Mouse (Mus musculus) CD4-positive, CD25-positive, alpha-beta regulatory T cell, adult 4 months (primary cell): ENCODE data around the gene Ick. TPM values are rescaled to one million over a fixed set of nuclear protein-coding genes. Genes with fewer than 3 reads are reported as not detected.

ENCODE experiments used
- ATAC-seq: one replicate; pipeline ENCODE4 v1.8.0; 2017
- polyA plus RNA-seq, 2 experiments: library from polyadenylated mRNA; unstranded; fragments of 100-300 nt; shearing (Covaris generic); gene quantifications; one replicate each; pipeline ENCODE4 v1.2.1; 2017

The Ick gene
- polyA plus RNA-seq, 2 experiments from 2014 or later, result 9.0 to 10.2 TPM

DNA sequence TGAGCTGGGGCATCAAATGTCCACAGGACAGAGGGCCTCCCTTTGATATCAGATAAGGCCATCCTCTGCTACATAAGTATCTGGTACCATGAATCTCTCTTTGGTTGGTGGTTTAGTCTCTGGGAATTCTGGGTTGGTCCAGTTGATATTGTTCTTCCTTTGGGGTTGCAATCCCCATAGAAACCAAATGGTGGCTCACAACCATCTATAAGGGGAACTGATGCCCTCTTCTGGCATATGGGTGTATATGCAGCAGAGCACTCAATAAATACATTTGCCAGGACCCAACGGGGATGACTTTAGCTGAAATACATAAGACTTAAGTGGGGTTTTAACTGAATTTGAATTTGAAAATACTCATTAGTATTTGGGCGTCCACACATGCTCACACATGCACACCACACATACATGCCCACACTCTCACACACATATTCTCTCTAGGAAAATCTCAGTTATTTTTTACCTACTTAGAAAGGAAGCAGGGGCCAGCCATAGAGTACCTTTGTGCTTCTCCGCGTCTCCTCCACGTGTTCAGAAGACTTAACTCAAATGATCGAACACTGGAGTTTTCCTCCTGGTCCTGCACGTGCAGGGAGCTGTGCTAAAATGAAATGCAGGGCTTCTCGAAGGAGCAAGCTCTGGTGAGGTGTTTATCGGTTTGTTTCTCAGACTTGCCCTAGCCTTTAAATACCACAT is 85.1 kb downstream of the Ick start:
- ATAC-seq, result peak; percentile 85

- no peak for ATAC-seq
Observed at GRCm38 (mm10) chr9:78195034-78195433, 86.0 kb downstream of the Ick start.

DNA sequence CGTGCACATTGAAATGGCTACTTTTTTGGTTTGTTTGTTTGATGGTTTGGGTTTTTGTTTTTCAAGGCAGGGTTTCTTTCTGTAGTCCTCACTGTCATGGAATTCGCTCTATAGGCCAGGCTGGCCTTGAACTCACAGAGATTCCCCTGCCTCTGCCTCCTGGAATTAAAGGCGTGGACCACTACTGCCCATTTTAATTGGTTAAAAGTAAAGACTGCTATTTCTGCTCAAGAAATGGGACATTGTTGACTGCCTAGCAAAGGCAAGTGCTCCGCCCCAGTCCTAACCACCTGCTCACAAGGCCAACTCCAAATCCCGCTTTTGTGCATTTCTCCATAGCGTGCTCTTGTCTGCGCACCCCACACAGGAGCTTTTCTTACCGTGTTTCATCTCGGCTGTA is 88.8 kb downstream of the Ick start:
- no peak for ATAC-seq

GRCm38 (mm10) chr9:78204194-78204593 is 95.2 kb downstream of the Ick start:
- no peak for ATAC-seq

GRCm38 (mm10) chr9:78208956-78209355 is 100.0 kb downstream of the Ick start:
- ATAC-seq, result no peak

- ATAC-seq, result no peak
Observed at GRCm38 (mm10) chr9:78210079-78210478, 101.1 kb downstream of the Ick start.

DNA sequence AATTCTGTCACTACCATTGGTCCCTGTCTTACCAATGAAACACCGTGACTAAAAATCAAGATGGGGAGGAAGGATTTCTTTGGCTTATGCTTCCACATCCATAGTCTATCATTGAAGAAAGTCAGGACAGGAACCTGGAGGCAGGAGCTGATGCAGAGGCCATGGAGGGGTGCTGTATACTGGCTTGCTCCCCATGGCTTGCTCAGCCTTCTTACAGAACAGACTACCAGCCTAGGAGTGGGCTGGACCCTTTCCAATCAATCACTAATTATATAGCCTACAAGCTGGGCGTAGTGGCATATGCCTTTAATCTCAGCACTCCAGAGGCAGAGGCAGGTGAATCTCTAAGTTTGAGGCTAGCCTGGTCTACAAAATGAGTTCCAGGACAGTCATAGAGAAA is 101.8 kb downstream of the Ick start:
- ATAC-seq, result no peak

DNA sequence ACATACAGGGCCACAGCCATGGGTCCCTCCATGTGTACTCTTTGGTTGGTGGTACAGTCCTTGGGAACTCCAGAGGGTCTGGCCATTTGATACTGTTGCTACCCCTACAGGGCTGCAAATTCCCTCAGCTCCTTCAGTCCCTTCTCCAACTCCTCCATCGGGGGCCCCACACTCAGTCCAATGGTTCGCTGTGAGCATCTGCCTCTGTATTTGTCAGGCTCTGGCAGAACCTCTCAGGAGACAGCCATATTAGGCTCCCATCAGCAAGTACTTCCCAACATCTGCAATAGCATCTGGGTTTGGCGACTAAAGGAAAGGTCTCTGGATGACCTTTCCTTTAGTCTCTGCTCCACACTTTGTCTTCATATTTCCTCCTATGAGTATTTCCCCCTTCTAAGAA is 102.5 kb downstream of the Ick start:
- ATAC-seq, result no peak

DNA sequence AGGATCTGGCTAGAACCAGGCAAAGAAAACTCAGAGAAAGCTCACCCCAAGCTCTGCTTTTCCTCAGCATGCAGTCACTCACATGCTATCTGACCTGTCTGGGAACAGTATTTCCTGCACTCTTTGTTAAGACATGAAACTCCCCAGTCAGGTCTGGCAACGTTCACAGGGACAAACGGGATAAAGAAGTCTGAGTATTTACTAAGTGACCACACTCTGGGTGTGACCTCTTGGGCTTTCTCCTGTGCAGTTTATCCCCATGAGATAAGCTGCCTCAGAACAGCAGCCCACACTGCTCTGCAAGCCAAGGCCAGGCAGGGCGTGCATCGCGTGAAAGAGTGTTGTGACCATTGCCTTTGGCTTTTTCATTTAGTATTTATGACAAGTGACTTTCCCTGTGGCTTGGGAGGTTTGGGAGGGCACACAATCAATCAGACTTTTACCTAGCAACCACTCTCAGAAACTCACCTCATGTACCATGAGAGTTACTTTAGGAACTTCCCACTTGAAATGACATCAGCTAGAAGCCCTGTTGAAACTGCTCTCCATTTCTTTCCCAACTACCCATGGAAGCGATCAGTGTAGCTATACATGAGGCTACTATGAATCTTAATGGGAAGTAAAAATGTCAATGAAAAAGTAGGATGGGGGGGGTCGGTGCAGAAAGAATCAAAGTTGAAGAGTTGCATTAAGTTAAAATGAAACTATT is 103.5 kb downstream of the Ick start:
- no peak for ATAC-seq

GRCm38 (mm10) chr9:78217074-78217473 is 108.1 kb downstream of the Ick start:
- ATAC-seq, result no peak

Other genes starting within 250 kb of the Ick start
- gene Elovl5, start 191.8 kb upstream of the Ick start, polyA plus RNA-seq, result 100 to 1,000 TPM; 173 to 183 TPM
- gene Gcm1, start 57.3 kb upstream of the Ick start, polyA plus RNA-seq, result not detected
- 10 to 100 TPM; 25.4 to 29.3 TPM for gene Fbxo9, start 127 bp upstream of the Ick start, polyA plus RNA-seq
- 10 to 100 TPM; 64.6 to 66.5 TPM for gene Gsta4, start 73.6 kb downstream of the Ick start, polyA plus RNA-seq
- not detected for gene Gsta1, start 121.5 kb downstream of the Ick start, polyA plus RNA-seq
- not detected for gene Gm3776, start 147.9 kb downstream of the Ick start, polyA plus RNA-seq
- gene Gm10639, start 180.7 kb downstream of the Ick start, polyA plus RNA-seq, result not detected
- gene Omt2a, start 205.6 kb downstream of the Ick start, polyA plus RNA-seq, result not detected
- gene Omt2b, start 218.4 kb downstream of the Ick start, polyA plus RNA-seq, result not detected
- gene Gsta2, start 246.6 kb downstream of the Ick start, polyA plus RNA-seq, result not detected